ENCODE assay signal across 10 mouse cellular contexts in genomic region chr12:54105531-54105930, GRCm38 (mm10).
DNase-seq lines count a peak whose midpoint lies in the region; ATAC-seq lines count a peak whose summit lies in the region.
"Had no signal": no experiment of that assay in that cellular context is flagged by ENCODE, and none has a peak within 500 bp of the region (broad histone marks: within the 10 kb centered on the region; RNA-seq: fewer than 3 reads in every experiment).

No protein-coding gene starts in this region.

- ATAC-seq in kidney, embryonic 16.5 days (ENCODE audit: low FRiP score, low TSS enrichment) = no peak

- H3K27ac ChIP-seq in kidney, embryonic 16.5 days (ENCODE audit: low read length) = no peak overlapping the region
- H3K27ac ChIP-seq: lung, embryonic 15.5 days had no signal

- no peaks in the 10 kb centered on the region for H3K36me3 ChIP-seq in kidney, embryonic 16.5 days (ENCODE audit: insufficient read depth, low read length)
- H3K36me3 ChIP-seq: lung, embryonic 15.5 days had no signal

- H3K27me3 ChIP-seq in kidney, embryonic 16.5 days (ENCODE audit: insufficient read depth, low read length) = no peaks in the 10 kb centered on the region

- H3K9ac ChIP-seq in kidney, embryonic 16.5 days (replicated peaks; ENCODE audit: low read length) = no peak overlapping the region
- H3K9ac ChIP-seq: lung, embryonic 15.5 days had no signal

- 54% methylated on average over 5 of the region's 5 CpGs for WGBS in kidney, embryonic 16.5 days

- no peak overlapping the region for H3K4me3 ChIP-seq in kidney, embryonic 16.5 days (ENCODE audit: low read length)
- H3K4me3 ChIP-seq: lung, embryonic 15.5 days had no signal

- peak; percentile 27 for DNase-seq in embryo, embryonic 10.5 days (ENCODE audit: low spot score)
- no peak for DNase-seq in embryo, embryonic 10 days (ENCODE audit: low spot score)
- DNase-seq in kidney, postnatal 14 days = peak; percentile 33
- DNase-seq in 3T3-L1 (ENCODE audit: low read depth, low spot score) = peak; percentile 65
- peak; percentile 52 for DNase-seq in brain, adult 2 months (ENCODE audit: low read depth, low spot score)
- no peak for DNase-seq in ovary, postnatal 14 days (ENCODE audit: low spot score)
- no peak for DNase-seq in spleen, adult 12 weeks (ENCODE audit: low spot score)
- DNase-seq: adrenal gland, postnatal 10 days had no signal

- H3K4me1 ChIP-seq in kidney, embryonic 16.5 days (ENCODE audit: insufficient read depth, low read length) = no peaks in the 10 kb centered on the region; the same call in 1 of the 2 replicates
- H3K4me1 ChIP-seq: lung, embryonic 15.5 days had no signal

- no peak overlapping the region for H3K4me2 ChIP-seq in kidney, embryonic 16.5 days (replicated peaks; ENCODE audit: low read depth, low read length)
- H3K4me2 ChIP-seq: lung, embryonic 15.5 days had no signal

- H3K9me3 ChIP-seq in kidney, embryonic 16.5 days (ENCODE audit: low read length) = no peaks in the 10 kb centered on the region
- H3K9me3 ChIP-seq: lung, embryonic 15.5 days had no signal

Comparison
In these comparisons a context has a peak if more than half of its experiments do, and no peak if none do; other contexts are left out.
1. DNase-seq: peak in embryo, embryonic 10.5 days (single experiment), kidney, postnatal 14 days (single experiment), 3T3-L1 (single experiment) and brain, adult 2 months (single experiment); none in embryo, embryonic 10 days (single experiment), ovary, postnatal 14 days (single experiment) and spleen, adult 12 weeks (single experiment).